Mouse (Mus musculus) myocyte (in vitro differentiated cells): Measurements from ENCODE around the gene Cwh43. TPM values are rescaled to one million over a fixed set of nuclear protein-coding genes. Genes with fewer than 3 reads are reported as not detected.
A peak's percentile ranks its signal among the peaks of the same experiment; 100 is the strongest.

Experiments used
- H3K27me3 ChIP-seq: one replicate; pipeline ENCODE4 v1.6.1; 2011; ENCODE audit not compliant: control insufficient read depth, insufficient read depth, insufficient read length
- H3K36me3 ChIP-seq: one replicate; pipeline ENCODE4 v1.6.1; 2011; ENCODE audit not compliant: control insufficient read depth, insufficient read depth
- H3K4me2 ChIP-seq: one replicate; pipeline ENCODE4 v1.6.1; 2011; ENCODE audit warnings: low read depth, control low read depth
- H3K4me3 ChIP-seq: one replicate; pipeline ENCODE4 v1.5.1; 2011; ENCODE audit warnings: mild to moderate bottlenecking, control low read depth, moderate library complexity
- H3K79me2 ChIP-seq: one replicate; pipeline ENCODE4 v1.6.1; 2011; ENCODE audit not compliant: control insufficient read depth, insufficient read depth
- H3ac ChIP-seq: one replicate; pipeline ENCODE4 v1.6.1; 2011; ENCODE audit not compliant: control insufficient read depth, insufficient read length
- CEBPB ChIP-seq: IDR thresholded peaks from 2 replicates; pipeline ENCODE4 v1.6.1; 2011; ENCODE audit warnings: mild to moderate bottlenecking, moderate library complexity; ENCODE audit not compliant: poor library complexity, insufficient read depth, severe bottlenecking
- E2F4 ChIP-seq: IDR thresholded peaks from one replicate; pipeline ENCODE4 v1.6.1; 2011; ENCODE audit warnings: mild to moderate bottlenecking, control low read depth, moderate library complexity; ENCODE audit not compliant: insufficient read depth
- MAX ChIP-seq: IDR thresholded peaks from one replicate; pipeline ENCODE4 v1.6.1; 2011; ENCODE audit warnings: low read depth, mild to moderate bottlenecking, control low read depth
- MYOD1 ChIP-seq, 3 experiments: IDR thresholded peaks; one replicate each; pipeline ENCODE4 v1.6.1; 2011; ENCODE audit warnings: control low read depth in 2 of 3, low read depth in 2 of 3, mild to moderate bottlenecking in 2 of 3, moderate library complexity in 1 of 3; ENCODE audit not compliant: insufficient read length in 2 of 3, control insufficient read depth in 1 of 3
- MYOG ChIP-seq, 3 experiments: IDR thresholded peaks; one replicate each; pipeline ENCODE4 v1.6.1; 2011; ENCODE audit warnings: control low read depth in 2 of 3, low read depth in 2 of 3, mild to moderate bottlenecking in 2 of 3; ENCODE audit not compliant: insufficient read length in 2 of 3, control insufficient read depth in 1 of 3, insufficient read depth in 1 of 3
- POLR2A ChIP-seq: IDR thresholded peaks from one replicate; pipeline ENCODE4 v1.6.1; 2011; ENCODE audit warnings: low read depth, mild to moderate bottlenecking, control low read depth, moderate library complexity; ENCODE audit not compliant: insufficient read length
- POLR2AphosphoS2 ChIP-seq: IDR thresholded peaks from one replicate; pipeline ENCODE4 v1.6.1; 2011; ENCODE audit warnings: low read depth, control low read depth; ENCODE audit not compliant: insufficient read length
- REST ChIP-seq: IDR thresholded peaks from one replicate; pipeline ENCODE4 v1.6.1; 2011; ENCODE audit warnings: mild to moderate bottlenecking, control low read depth, moderate library complexity; ENCODE audit not compliant: insufficient read depth, insufficient read length
- SRF ChIP-seq: IDR thresholded peaks from one replicate; pipeline ENCODE4 v1.6.1; 2011; ENCODE audit warnings: low read depth; ENCODE audit not compliant: control insufficient read depth, insufficient read length
- TCF12 ChIP-seq: IDR thresholded peaks from one replicate; pipeline ENCODE4 v1.6.1; 2011; ENCODE audit warnings: mild to moderate bottlenecking, control low read depth; ENCODE audit not compliant: poor library complexity, insufficient read depth, severe bottlenecking
- TCF3 ChIP-seq: IDR thresholded peaks from one replicate; pipeline ENCODE4 v1.6.1; 2011; ENCODE audit warnings: low read depth, control low read depth; ENCODE audit not compliant: insufficient read length
- USF1 ChIP-seq: IDR thresholded peaks from one replicate; pipeline ENCODE4 v1.6.1; 2011; ENCODE audit warnings: low read depth, mild to moderate bottlenecking, control low read depth, moderate library complexity
- polyA plus RNA-seq: library from polyadenylated mRNA; unstranded; fragments of >200 nt; fragmentation: generic; extraction: Trizol; gene quantifications from one replicate; pipeline ENCODE4 v1.2.1, GENCODE M21; 2012; ENCODE audit warnings: missing spikeins

Gene Cwh43
- polyA plus RNA-seq, 1 experiment: 0.02 TPM

DNA sequence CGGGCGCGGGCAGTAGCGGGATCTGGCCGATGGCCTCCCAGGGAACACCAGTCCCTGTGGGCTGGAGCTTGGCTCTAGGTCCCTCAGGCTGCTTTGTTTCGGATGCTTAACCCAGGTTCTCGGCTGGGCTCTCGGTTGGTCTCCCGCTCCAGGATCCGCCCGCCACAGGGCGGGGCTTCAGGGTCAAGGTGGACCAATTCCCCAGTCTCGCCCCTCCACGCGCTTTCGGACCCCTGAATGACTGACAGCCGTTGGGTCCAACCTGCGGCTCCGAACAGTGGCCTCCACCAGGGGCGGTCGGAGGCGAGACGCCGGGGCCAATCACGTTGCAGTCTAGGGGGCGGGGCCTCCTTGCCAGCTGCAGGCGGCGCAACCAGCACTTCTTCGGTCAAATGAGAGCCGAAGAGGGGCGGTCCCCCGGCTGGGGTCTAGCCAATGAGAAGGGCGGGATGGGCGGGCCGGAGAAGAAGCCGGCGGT is 84.8 kb downstream of the Cwh43 start:
- Histone ChIP-seq H3K4me2 (peak overlapping the region; percentile 99), H3K4me3 (peak overlapping the region; percentile 60), H3K79me2 (peaks cover 14% of the 10 kb centered on the region), H3K36me3 (no peaks in the 10 kb centered on the region), H3ac (peak overlapping the region; percentile 100), H3K27me3 (peaks cover 8% of the 10 kb centered on the region)
- TF ChIP-seq SRF: peak; percentile 27
- no peak for TF ChIP-seq E2F4
- peak; percentile 70 for TF ChIP-seq POLR2A
- no peak for TF ChIP-seq MAX
- peak; percentile 57 for TF ChIP-seq POLR2AphosphoS2
- TF ChIP-seq CEBPB: no peak
- no peak for TF ChIP-seq TCF3
- TF ChIP-seq MYOG (IDR thresholded peaks at IDR 0.05; ENCODE audit: control insufficient read depth in 1 of 3, insufficient read depth in 1 of 3, insufficient read length in 2 of 3, low read depth in 2 of 3): peak in 1 of 3 experiments; percentile 19
- no peak for TF ChIP-seq TCF12

GRCm38 (mm10) chr5:73491074-73491836 is 85.4 kb downstream of the Cwh43 start:
- peaks cover 4% of the 10 kb centered on the region for H3K27me3 ChIP-seq
- peak overlapping the region; percentile 60 for H3K4me3 ChIP-seq
- peak in 1 of 3 experiments; percentile 61 for TF ChIP-seq MYOD1 (IDR thresholded peaks at IDR 0.05; ENCODE audit: control insufficient read depth in 1 of 3, insufficient read length in 2 of 3, low read depth in 2 of 3)
- no peak for TF ChIP-seq TCF3
- TF ChIP-seq MYOG (IDR thresholded peaks at IDR 0.05; ENCODE audit: control insufficient read depth in 1 of 3, insufficient read depth in 1 of 3, insufficient read length in 2 of 3, low read depth in 2 of 3): peak in 2 of 3 experiments; percentile 19 to 29
- peak; percentile 73 for TF ChIP-seq POLR2AphosphoS2
- peak; percentile 83 for TF ChIP-seq POLR2A
- peaks cover 14% of the 10 kb centered on the region for H3K79me2 ChIP-seq
- H3ac ChIP-seq: peak overlapping the region; percentile 100
- no peaks in the 10 kb centered on the region for H3K36me3 ChIP-seq
- H3K4me2 ChIP-seq: peak overlapping the region; percentile 82

DNA sequence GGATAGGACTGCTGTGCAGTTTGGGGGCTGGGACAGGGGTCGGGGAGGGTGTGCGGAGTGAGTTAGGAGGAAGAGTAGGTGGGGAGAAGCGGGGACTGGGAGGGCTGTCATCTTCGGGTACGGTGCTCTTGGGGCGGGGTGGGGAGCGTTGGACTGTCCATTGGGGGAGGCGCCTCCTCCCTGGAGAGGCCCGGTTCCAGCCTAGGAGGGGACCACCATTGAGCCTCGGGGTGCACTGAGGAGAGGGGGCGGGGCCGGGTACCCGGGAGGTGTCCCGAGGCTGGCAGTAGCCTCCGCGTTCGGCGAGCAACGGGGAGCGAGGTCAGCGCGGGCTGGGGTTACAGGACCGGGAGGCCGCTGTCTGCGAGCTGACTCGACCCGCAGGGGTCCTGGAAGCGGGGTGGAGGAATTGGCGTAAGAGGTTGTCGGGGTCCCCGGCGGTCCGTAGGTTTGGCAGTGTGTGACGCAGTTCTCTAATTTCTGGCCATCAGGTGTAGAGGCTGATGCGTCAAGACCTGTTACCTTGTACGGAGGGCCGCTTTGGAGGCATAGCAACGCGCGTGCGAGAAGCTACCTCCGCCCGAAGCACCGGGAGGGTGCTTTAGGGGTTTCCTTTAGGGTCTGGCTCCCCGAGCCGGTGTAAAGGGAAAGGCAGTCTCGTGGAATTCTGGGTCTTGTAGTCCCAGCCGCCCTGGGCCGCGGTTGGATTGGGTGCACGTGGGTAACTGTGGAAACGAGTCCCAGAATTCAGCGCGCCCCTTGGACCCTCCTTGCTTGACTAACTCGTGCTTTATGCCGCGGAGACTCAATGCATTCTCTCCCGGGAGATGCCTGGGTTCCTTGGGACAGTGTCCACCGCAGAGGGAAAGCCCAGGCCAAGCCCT is 86.2 kb downstream of the Cwh43 start:
- peak overlapping the region; percentile 100 for H3ac ChIP-seq
- TF ChIP-seq MYOG (IDR thresholded peaks at IDR 0.05; ENCODE audit: control insufficient read depth in 1 of 3, insufficient read depth in 1 of 3, insufficient read length in 2 of 3, low read depth in 2 of 3) (no peak), MAX (no peak), POLR2A (peak; percentile 8), POLR2AphosphoS2 (peak; percentile 35), MYOD1 (IDR thresholded peaks at IDR 0.05; ENCODE audit: control insufficient read depth in 1 of 3, insufficient read length in 2 of 3, low read depth in 2 of 3) (no peak), USF1 (peak; percentile 69)
- no peaks in the 10 kb centered on the region for H3K27me3 ChIP-seq
- H3K79me2 ChIP-seq: peaks cover 16% of the 10 kb centered on the region
- no peaks in the 10 kb centered on the region for H3K36me3 ChIP-seq
- H3K4me2 ChIP-seq: peak overlapping the region; percentile 82
- peak overlapping the region; percentile 60 for H3K4me3 ChIP-seq

- H3K36me3 ChIP-seq: no peaks in the 10 kb centered on the region
- no peak overlapping the region for H3ac ChIP-seq
- H3K4me3 ChIP-seq: no peak overlapping the region
- H3K79me2 ChIP-seq: peaks cover 21% of the 10 kb centered on the region
- H3K27me3 ChIP-seq: no peaks in the 10 kb centered on the region
- no peak for TF ChIP-seq TCF12
- no peak for TF ChIP-seq USF1
- TF ChIP-seq E2F4: no peak
- no peak for TF ChIP-seq TCF3
- TF ChIP-seq REST: no peak
- TF ChIP-seq SRF: no peak
- no peak for TF ChIP-seq POLR2AphosphoS2
- no peak for TF ChIP-seq MYOG (IDR thresholded peaks at IDR 0.05; ENCODE audit: control insufficient read depth in 1 of 3, insufficient read depth in 1 of 3, insufficient read length in 2 of 3, low read depth in 2 of 3)
- H3K4me2 ChIP-seq: no peak overlapping the region
Observed at GRCm38 (mm10) chr5:73497401-73497800, 91.5 kb downstream of the Cwh43 start.

DNA sequence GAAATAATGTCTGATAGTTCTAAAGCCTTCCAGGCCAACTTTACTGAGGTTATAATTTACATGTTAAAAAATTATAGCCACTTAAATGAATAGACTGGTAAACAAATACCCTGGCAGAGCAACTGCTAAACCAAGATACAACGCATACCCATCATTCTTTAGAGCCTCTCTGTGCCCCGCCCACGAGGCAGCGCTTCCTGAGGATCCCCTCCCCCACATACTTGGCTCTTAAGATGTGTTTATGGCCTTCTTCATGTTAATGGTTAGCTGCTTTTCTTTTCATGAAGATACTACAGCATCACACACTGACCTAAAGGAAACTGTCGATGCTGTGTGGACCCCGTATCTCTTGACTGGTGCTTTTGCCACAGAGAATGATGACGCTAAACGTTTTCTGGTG is 92.7 kb downstream of the Cwh43 start:
- H3K4me3 ChIP-seq: no peak overlapping the region
- H3K4me2 ChIP-seq: no peak overlapping the region
- no peak overlapping the region for H3ac ChIP-seq
- H3K36me3 ChIP-seq: no peaks in the 10 kb centered on the region
- no peaks in the 10 kb centered on the region for H3K27me3 ChIP-seq
- peaks cover 14% of the 10 kb centered on the region for H3K79me2 ChIP-seq
- TF ChIP-seq SRF (no peak), REST (no peak), MYOD1 (IDR thresholded peaks at IDR 0.05; ENCODE audit: control insufficient read depth in 1 of 3, insufficient read length in 2 of 3, low read depth in 2 of 3) (no peak), MYOG (IDR thresholded peaks at IDR 0.05; ENCODE audit: control insufficient read depth in 1 of 3, insufficient read depth in 1 of 3, insufficient read length in 2 of 3, low read depth in 2 of 3) (no peak), E2F4 (no peak), USF1 (no peak), POLR2AphosphoS2 (no peak), TCF12 (no peak), MAX (no peak), POLR2A (no peak), CEBPB (no peak), TCF3 (no peak)
